Mouse (Mus musculus) midbrain, embryonic 14.5 days (tissue): ENCODE data around the gene Cdkl1. TPM values are rescaled to one million over a fixed set of nuclear protein-coding genes. Genes with fewer than 3 reads are reported as not detected.

ENCODE experiments used
- ATAC-seq: fragments of 200-750 bp; cut with Nextera tagmentation; 2 replicates; pipeline ENCODE4 v1.8.0; 2017; ENCODE audit warnings: moderate number of reproducible peaks, moderate library complexity; ENCODE audit not compliant: low FRiP score, low TSS enrichment
- DNase-seq: peaks from one replicate; pipeline ENCODE4 v3.0.0-alpha.2; 2015
- H3K27ac ChIP-seq: fragments of 300-500 bp; sonication (generic); replicated peaks from 2 replicates; pipeline ENCODE4 v1.5.1; 2014; ENCODE audit warnings: mild to moderate bottlenecking, low read depth, low read length, moderate library complexity
- H3K27me3 ChIP-seq: fragments of 300-500 bp; sonication (generic); 2 replicates; pipeline ENCODE4 v1.6.1; 2014; ENCODE audit warnings: low read length, control low read depth, mixed read lengths; ENCODE audit not compliant: control insufficient read depth, insufficient read depth
- H3K36me3 ChIP-seq: fragments of 300-500 bp; sonication (generic); 2 replicates; pipeline ENCODE4 v1.6.1; 2014; ENCODE audit warnings: low read length, control low read depth; ENCODE audit not compliant: control insufficient read depth, insufficient read depth
- H3K4me1 ChIP-seq: fragments of 300-500 bp; sonication (generic); 2 replicates; pipeline ENCODE4 v1.6.1; 2014; ENCODE audit warnings: mild to moderate bottlenecking, antibody characterized with exemption, low read length, control low read depth; ENCODE audit not compliant: control insufficient read depth, insufficient read depth
- H3K4me2 ChIP-seq: fragments of 300-500 bp; sonication (generic); 2 replicates; pipeline ENCODE4 v1.6.1; 2014; ENCODE audit warnings: mild to moderate bottlenecking, low read length, moderate library complexity
- H3K4me3 ChIP-seq: fragments of 300-500 bp; sonication (generic); replicated peaks from 2 replicates; pipeline ENCODE4 v1.5.1; 2014; ENCODE audit warnings: low read depth, low read length
- H3K9ac ChIP-seq: fragments of 300-500 bp; sonication (generic); replicated peaks from 2 replicates; pipeline ENCODE4 v1.6.1; 2014; ENCODE audit warnings: mild to moderate bottlenecking, low read length, moderate library complexity
- H3K9me3 ChIP-seq: fragments of 300-500 bp; sonication (generic); 2 replicates; pipeline ENCODE4 v1.6.1; 2016; ENCODE audit warnings: low read length, control low read depth, mixed read lengths; ENCODE audit not compliant: control insufficient read depth
- WGBS: fragments of 180-500 bp; shearing (Covaris S2); extraction: QIAGEN DNeasy Blood & Tissue Kit; methylation state at CpG from one replicate; pipeline ENCODE4 v1.1.7; 2014; 5-methylcytosine and 5-hydroxymethylcytosine counted together
- polyA plus RNA-seq: library from polyadenylated mRNA; unstranded; fragments of >200 nt; fragmentation: Nextera tagmentation; extraction: Ambion mirVana; gene quantifications from 2 replicates; pipeline ENCODE4 v1.2.1, GENCODE M21; 2014

The Cdkl1 gene
- polyA plus RNA-seq, 1 experiment from 2014 or later, result 7.1 TPM

DNA sequence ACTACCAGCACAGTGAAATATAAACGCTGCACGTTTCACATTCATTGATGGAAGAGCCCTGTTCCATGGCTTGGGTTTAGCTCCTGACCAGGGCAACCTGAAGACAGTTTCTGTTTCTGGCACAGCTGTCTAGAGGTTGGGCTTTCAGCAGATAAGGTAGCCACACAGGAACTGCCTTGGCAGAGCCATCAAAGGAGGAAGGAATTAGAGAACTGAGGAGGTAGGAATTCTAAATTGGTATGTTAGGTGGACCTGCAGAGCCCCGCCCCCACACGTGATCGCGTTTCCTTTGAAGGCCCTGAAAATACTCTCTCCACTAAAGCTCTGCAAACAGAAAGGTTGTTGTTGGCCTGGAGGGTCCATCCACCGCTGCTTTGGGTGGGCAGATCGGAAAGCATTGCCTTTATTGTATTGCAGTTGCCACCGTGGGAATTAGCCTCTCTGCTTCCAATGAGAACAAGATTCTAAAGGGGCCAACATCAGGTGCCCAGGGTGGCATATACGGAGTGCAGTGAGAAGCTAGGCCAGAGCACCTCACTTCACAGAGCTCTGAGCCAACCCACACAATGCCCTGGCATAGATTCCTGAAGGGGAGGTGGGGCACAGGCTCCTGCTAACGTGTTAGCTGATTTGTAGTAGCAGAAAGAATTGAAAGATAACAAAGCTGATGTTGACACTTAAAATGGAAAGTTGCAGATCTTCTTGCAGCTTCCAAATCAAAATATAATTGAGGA lies 14.3 kb downstream of the Cdkl1 start:
- no peaks in the 10 kb centered on the region for H3K36me3 ChIP-seq
- DNase-seq (no peak), ATAC-seq (no peak)
- H3K9me3 ChIP-seq, result no peaks in the 10 kb centered on the region
- H3K4me3 ChIP-seq, result no peak overlapping the region
- H3K27ac ChIP-seq, result no peak overlapping the region
- no peak overlapping the region for H3K9ac ChIP-seq
- H3K27me3 ChIP-seq, result no peaks in the 10 kb centered on the region
- H3K4me1 ChIP-seq, result no peaks in the 10 kb centered on the region
- no peak overlapping the region for H3K4me2 ChIP-seq
- WGBS, result 84% methylated on average over 11 of the region's 11 CpGs

GRCm38 (mm10) chr12:69768841-69769240 lies 22.2 kb downstream of the Cdkl1 start:
- ATAC-seq, result no peak
- WGBS, result 93% methylated on average over 2 of the region's 2 CpGs
- H3K4me1 ChIP-seq, result peaks cover 5% of the 10 kb centered on the region

DNA sequence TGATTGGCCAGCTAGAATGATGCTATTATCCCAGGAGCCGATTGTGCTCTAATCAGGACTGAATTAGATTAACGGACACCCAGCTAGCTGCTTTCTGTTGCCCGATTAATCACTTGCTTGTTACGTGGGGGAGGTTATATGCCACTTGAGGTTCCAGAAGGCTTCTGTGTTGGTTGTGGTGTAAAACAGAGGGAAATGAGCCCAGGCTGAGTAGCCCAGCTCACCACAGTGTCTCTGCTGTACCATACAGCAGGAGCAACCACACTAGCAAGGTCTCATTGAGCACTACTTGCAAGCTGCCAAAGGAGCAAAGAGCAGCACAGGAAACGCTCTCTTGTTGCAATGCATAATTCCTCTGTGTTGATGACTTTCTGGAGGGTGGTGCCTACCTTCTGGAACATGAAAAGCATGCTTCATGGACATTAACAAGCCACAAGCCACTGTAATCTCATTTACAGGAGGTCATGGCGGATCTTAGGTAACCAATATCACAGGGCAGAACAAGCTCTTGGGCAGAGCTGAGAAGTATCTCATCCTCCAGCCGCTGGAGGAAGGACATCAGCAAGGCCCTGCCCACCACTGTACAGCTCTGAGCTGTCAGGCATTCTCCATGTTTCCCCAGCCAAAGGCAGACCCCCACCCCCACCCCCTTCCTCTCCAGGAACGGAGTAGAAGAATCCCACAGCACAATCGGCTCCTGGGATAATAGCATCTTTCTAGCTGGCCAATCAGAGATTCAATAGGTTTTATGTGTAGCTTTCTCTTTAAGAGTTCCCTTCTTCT lies 23.4 kb downstream of the Cdkl1 start:
- H3K27me3 ChIP-seq, result no peaks in the 10 kb centered on the region
- no peak overlapping the region for H3K9ac ChIP-seq
- no peak for ATAC-seq
- no peaks in the 10 kb centered on the region for H3K36me3 ChIP-seq
- H3K27ac ChIP-seq, result no peak overlapping the region
- no peak overlapping the region; the same call in 1 of the 2 replicates for H3K4me2 ChIP-seq
- WGBS, result 41% methylated on average over 9 of the region's 9 CpGs
- peaks cover 5% of the 10 kb centered on the region for H3K4me1 ChIP-seq
- H3K9me3 ChIP-seq, result 0 out of 2 replicates have a peak, but pooled peaks cover 3% of the 10 kb centered on the region
- no peak overlapping the region for H3K4me3 ChIP-seq
- DNase-seq, result peak; percentile 24

More at GRCm38 (mm10) chr12:69768841-69769240, 22.2 kb downstream of the Cdkl1 start:
- no peak for DNase-seq
- no peak overlapping the region for H3K4me2 ChIP-seq
- H3K27me3 ChIP-seq, result no peaks in the 10 kb centered on the region
- no peak overlapping the region for H3K27ac ChIP-seq
- H3K4me3 ChIP-seq, result no peak overlapping the region
- H3K9me3 ChIP-seq, result 0 out of 2 replicates have a peak, but pooled peaks cover 3% of the 10 kb centered on the region
- H3K36me3 ChIP-seq, result no peaks in the 10 kb centered on the region
- no peak overlapping the region for H3K9ac ChIP-seq

GRCm38 (mm10) chr12:69766185-69766904 lies 24.7 kb downstream of the Cdkl1 start:
- Histone ChIP-seq H3K27ac (no peak overlapping the region), H3K36me3 (no peaks in the 10 kb centered on the region), H3K9me3 (0 out of 2 replicates have a peak, but pooled peaks cover 3% of the 10 kb centered on the region), H3K4me3 (no peak overlapping the region), H3K4me1 (peaks cover 5% of the 10 kb centered on the region), H3K4me2 (no peak overlapping the region), H3K9ac (no peak overlapping the region), H3K27me3 (no peaks in the 10 kb centered on the region)
- ATAC-seq (no peak), DNase-seq (no peak)
- WGBS, result 90% methylated on average over 10 of the region's 10 CpGs

DNA sequence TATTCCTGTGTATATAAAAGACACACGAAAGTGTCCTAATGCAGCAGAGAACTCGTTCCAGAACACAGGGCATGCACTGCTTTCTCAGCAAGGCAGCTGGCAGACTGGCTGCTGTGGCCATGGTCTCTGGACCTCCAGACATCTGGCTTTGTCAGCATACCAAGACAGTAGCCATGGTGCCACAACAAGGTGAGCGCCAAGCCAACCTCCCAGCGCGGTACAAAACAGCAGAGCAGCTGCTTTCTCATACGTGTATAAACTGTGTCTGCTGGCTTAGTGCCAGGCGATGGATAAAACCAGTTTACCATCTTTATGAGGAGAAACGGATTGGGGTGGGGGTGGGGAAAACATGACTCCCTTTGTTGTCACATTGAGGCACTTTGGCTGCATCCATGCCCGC lies 25.5 kb downstream of the Cdkl1 start:
- no peak overlapping the region for H3K4me3 ChIP-seq
- H3K4me2 ChIP-seq, result no peak overlapping the region
- no peaks in the 10 kb centered on the region for H3K36me3 ChIP-seq
- H3K4me1 ChIP-seq, result peaks cover 5% of the 10 kb centered on the region
- 0 out of 2 replicates have a peak, but pooled peaks cover 2% of the 10 kb centered on the region for H3K9me3 ChIP-seq
- DNase-seq (peak; percentile 60), ATAC-seq (no peak)
- H3K27ac ChIP-seq, result no peak overlapping the region
- no peak overlapping the region for H3K9ac ChIP-seq
- WGBS, result 60% methylated on average over 9 of the region's 9 CpGs
- H3K27me3 ChIP-seq, result no peaks in the 10 kb centered on the region

- H3K9me3 ChIP-seq, result no peaks in the 10 kb centered on the region
- H3K27ac ChIP-seq, result no peak overlapping the region
- H3K4me3 ChIP-seq, result no peak overlapping the region
- ATAC-seq, result no peak
- no peak for DNase-seq
- WGBS, result 83% methylated on average over 2 of the region's 2 CpGs
- no peak overlapping the region for H3K9ac ChIP-seq
- peaks cover 13% of the 10 kb centered on the region for H3K4me1 ChIP-seq
- H3K36me3 ChIP-seq, result no peaks in the 10 kb centered on the region
- H3K27me3 ChIP-seq, result no peaks in the 10 kb centered on the region
- H3K4me2 ChIP-seq, result no peak overlapping the region
Observed at GRCm38 (mm10) chr12:69761603-69762002, 29.5 kb downstream of the Cdkl1 start.

- H3K27ac ChIP-seq, result no peak overlapping the region
- H3K4me1 ChIP-seq, result peaks cover 13% of the 10 kb centered on the region
- H3K4me2 ChIP-seq, result no peak overlapping the region
- DNase-seq (no peak), ATAC-seq (no peak)
- WGBS, result 93% methylated on average over 20 of the region's 20 CpGs
- H3K4me3 ChIP-seq, result no peak overlapping the region
- H3K9me3 ChIP-seq, result no peaks in the 10 kb centered on the region
- H3K27me3 ChIP-seq, result no peaks in the 10 kb centered on the region
- no peaks in the 10 kb centered on the region for H3K36me3 ChIP-seq
- no peak overlapping the region for H3K9ac ChIP-seq
Observed at GRCm38 (mm10) chr12:69760743-69761406, 30.2 kb downstream of the Cdkl1 start.

GRCm38 (mm10) chr12:69760014-69760413 lies 31.1 kb downstream of the Cdkl1 start:
- ATAC-seq, result no peak

More at GRCm38 (mm10) chr12:69760014-69760413, 31.1 kb downstream of the Cdkl1 start:
- Histone ChIP-seq H3K27ac (no peak overlapping the region), H3K36me3 (no peaks in the 10 kb centered on the region), H3K4me2 (no peak overlapping the region), H3K27me3 (no peaks in the 10 kb centered on the region), H3K9ac (no peak overlapping the region), H3K9me3 (no peaks in the 10 kb centered on the region), H3K4me3 (no peak overlapping the region), H3K4me1 (peaks cover 13% of the 10 kb centered on the region)
- 79% methylated on average over 6 of the region's 6 CpGs for WGBS
- DNase-seq, result no peak
